Mouse (Mus musculus): Measurements from ENCODE around the gene Robo1. TPM values are rescaled to one million over a fixed set of nuclear protein-coding genes. Genes with fewer than 3 reads are reported as not detected.

Robo1 gene
- polyA plus RNA-seq, 1 experiment from 2014 or later, result 66.9 TPM

DNA sequence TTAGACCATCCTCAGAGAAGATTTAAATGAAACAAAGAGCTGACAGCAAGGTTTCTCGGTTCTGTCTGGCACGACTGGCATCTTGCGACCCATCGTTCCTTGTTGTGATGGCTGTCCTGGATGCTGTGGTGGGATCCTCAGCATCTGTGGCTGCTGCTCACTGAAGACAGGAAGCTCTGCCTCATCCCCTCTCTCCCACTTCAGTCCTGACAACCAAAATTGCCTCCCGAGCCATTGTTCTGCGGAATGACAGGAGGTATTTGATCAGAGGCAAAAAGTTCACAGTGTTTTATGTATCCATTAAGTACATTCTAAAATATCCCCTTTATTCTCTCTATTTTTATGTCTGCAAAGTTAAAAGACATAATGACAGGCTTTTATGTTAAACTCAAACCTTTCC, 643.9 kb downstream of the Robo1 start:
- H3K9me3 ChIP-seq, result no peaks in the 10 kb centered on the region
- no peak overlapping the region for H3K4me3 ChIP-seq
- H3K27me3 ChIP-seq (replicated peaks), result no peaks in the 10 kb centered on the region
- ATAC-seq (replicated peaks), result no peak
- H3K9ac ChIP-seq, result no peak overlapping the region
- no peak overlapping the region for H3K4me2 ChIP-seq
- H3K36me3 ChIP-seq (replicated peaks), result no peaks in the 10 kb centered on the region
- H3K27ac ChIP-seq, result no peak overlapping the region
- 48% methylated on average over 6 of the region's 6 CpGs for WGBS
- H3K4me1 ChIP-seq, result no peaks in the 10 kb centered on the region

DNA sequence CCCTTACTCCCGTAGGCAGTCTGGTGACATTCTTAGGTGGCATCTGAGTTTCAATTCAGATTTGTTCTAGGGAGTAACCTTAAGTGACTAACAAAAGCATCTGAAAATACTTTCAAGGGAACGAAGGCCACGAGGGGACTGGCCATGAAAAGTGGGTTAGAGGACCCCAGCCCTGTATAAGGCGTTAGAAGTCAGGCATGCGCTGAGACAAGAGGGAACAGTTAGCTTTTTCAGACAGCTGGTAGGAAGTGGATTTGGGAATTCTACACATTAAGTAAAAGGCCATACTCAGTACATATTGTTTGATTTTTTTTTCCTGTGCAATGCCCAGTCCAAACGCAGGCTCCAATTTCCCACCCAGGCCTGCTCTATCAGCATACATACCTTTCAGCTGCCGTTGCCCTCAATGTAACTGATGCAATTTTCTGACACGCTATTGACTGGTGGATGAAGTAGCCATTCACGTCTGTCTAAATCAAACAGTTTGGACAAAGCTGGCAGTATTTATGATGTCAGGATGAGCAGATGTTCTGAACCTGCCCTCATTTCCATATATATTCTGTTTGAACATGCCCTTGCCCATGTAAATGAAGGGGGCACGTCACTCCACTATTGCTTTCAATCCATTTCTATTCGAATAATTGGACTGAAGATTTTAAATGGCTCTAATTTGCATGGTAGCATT, 651.1 kb downstream of the Robo1 start:
- 29% methylated on average over 11 of the region's 11 CpGs for WGBS
- no peaks in the 10 kb centered on the region for H3K9me3 ChIP-seq
- H3K9ac ChIP-seq, result no peak overlapping the region
- no peaks in the 10 kb centered on the region for H3K27me3 ChIP-seq (replicated peaks)
- ATAC-seq (replicated peaks), result peak; percentile 80
- no peak overlapping the region for H3K4me3 ChIP-seq
- H3K4me2 ChIP-seq, result no peak overlapping the region
- H3K27ac ChIP-seq, result peak overlapping the region; percentile 44; the same call in 1 of the 2 replicates
- H3K4me1 ChIP-seq, result peaks cover 9% of the 10 kb centered on the region
- no peaks in the 10 kb centered on the region for H3K36me3 ChIP-seq (replicated peaks)

DNA sequence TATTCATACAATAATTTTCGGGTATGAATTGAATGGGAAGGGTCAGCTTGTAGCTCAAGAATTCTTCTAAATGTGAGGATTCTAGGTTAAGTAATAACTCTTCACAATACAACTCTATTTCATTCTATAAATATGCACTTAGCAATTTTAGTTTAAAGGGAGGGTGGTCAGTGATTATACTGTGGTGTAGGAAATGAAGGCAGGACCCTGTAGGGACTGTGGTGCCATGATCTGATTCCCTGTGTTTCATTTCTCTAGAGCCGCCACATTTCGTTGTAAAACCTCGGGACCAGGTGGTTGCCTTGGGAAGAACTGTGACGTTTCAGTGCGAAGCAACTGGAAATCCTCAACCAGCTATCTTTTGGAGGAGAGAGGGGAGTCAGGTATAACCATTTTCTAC, 651.7 kb downstream of the Robo1 start:
- Histone ChIP-seq H3K27me3 (replicated peaks) (no peaks in the 10 kb centered on the region), H3K9ac (no peak overlapping the region), H3K27ac (no peak overlapping the region), H3K9me3 (no peaks in the 10 kb centered on the region), H3K4me1 (peaks cover 9% of the 10 kb centered on the region), H3K36me3 (replicated peaks) (no peaks in the 10 kb centered on the region), H3K4me3 (no peak overlapping the region), H3K4me2 (no peak overlapping the region)
- ATAC-seq (replicated peaks), result 0 out of 2 replicates have a peak, but pooled peaks have one; percentile 20
- WGBS, result 64% methylated on average over 6 of the region's 6 CpGs

DNA sequence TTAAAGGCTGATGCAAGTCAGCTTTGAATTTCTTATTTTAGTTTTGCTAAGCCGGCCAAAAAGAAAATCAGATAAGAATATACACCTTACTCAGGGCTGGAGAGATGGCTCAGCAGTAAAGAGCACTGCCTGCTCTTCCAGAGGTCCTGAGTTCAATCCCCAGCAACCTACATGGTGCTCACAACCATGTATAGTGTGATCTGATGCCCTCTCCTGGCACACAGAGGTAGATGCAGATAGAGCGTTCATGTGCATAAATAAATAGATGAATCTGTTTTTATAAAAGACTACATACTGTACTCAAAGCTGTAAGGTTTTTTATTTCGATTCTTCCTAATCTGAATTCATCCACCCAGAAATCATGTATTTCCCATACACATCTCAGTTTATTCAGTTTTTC, 655.7 kb downstream of the Robo1 start:
- ATAC-seq (replicated peaks), result no peak
- 99% methylated on average over 3 of the region's 3 CpGs for WGBS
- Histone ChIP-seq H3K9me3 (no peaks in the 10 kb centered on the region), H3K4me2 (no peak overlapping the region), H3K27ac (no peak overlapping the region), H3K4me3 (no peak overlapping the region), H3K9ac (no peak overlapping the region), H3K4me1 (peaks cover 8% of the 10 kb centered on the region), H3K27me3 (replicated peaks) (no peaks in the 10 kb centered on the region), H3K36me3 (replicated peaks) (no peaks in the 10 kb centered on the region)

DNA sequence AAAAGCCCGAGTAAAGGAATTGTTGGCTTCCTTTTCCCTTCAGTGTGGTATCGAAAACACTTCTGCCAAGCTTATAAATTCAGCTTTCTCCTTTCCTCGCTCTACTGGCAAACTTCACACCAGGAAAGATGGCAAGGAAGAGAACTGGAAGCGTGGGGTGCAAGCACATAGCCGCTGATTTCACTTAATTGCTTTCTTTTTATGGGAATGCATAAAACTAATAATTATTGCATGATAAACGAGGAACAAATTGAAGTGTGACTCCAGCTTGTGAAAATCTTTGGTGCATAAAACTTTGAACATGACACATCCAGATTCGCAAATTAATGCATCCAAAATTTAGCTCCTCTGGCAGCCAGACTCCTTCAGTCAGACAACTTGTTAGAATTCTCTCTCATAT, 659.4 kb downstream of the Robo1 start:
- H3K27ac ChIP-seq, result no peak overlapping the region
- WGBS, result 81% methylated on average over 7 of the region's 7 CpGs
- peaks cover 3% of the 10 kb centered on the region; the same call in 1 of the 2 replicates for H3K4me1 ChIP-seq
- H3K4me2 ChIP-seq, result no peak overlapping the region
- no peak for ATAC-seq (replicated peaks)
- no peak overlapping the region for H3K4me3 ChIP-seq
- H3K9me3 ChIP-seq, result no peaks in the 10 kb centered on the region
- H3K36me3 ChIP-seq (replicated peaks), result no peaks in the 10 kb centered on the region
- H3K27me3 ChIP-seq (replicated peaks), result no peaks in the 10 kb centered on the region
- no peak overlapping the region for H3K9ac ChIP-seq

DNA sequence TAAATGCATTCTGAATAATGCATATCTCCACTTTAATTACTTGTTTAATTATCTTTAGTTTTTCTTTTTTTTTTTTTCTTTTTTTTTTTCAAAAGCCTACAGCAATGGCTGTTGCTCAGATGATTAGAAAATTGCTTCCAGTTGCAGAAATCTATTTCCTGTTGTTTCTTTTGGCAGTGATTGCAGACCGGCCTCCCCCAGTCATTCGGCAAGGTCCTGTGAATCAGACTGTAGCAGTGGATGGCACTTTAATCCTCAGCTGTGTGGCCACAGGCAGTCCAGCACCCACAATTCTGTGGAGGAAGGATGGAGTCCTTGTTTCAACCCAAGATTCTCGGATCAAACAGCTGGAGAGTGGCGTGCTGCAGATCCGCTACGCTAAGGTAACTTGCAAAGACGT, 661.9 kb downstream of the Robo1 start:
- H3K9ac ChIP-seq, result no peak overlapping the region
- H3K4me3 ChIP-seq, result no peak overlapping the region
- peaks cover 3% of the 10 kb centered on the region; the same call in 1 of the 2 replicates for H3K4me1 ChIP-seq
- no peaks in the 10 kb centered on the region for H3K27me3 ChIP-seq (replicated peaks)
- no peaks in the 10 kb centered on the region for H3K36me3 ChIP-seq (replicated peaks)
- ATAC-seq (replicated peaks), result no peak
- 0 out of 2 replicates have a peak overlapping the region, but pooled peaks have one; percentile 32 for H3K27ac ChIP-seq
- no peak overlapping the region for H3K4me2 ChIP-seq
- no peaks in the 10 kb centered on the region for H3K9me3 ChIP-seq
- 66% methylated on average over 7 of the region's 7 CpGs for WGBS

DNA sequence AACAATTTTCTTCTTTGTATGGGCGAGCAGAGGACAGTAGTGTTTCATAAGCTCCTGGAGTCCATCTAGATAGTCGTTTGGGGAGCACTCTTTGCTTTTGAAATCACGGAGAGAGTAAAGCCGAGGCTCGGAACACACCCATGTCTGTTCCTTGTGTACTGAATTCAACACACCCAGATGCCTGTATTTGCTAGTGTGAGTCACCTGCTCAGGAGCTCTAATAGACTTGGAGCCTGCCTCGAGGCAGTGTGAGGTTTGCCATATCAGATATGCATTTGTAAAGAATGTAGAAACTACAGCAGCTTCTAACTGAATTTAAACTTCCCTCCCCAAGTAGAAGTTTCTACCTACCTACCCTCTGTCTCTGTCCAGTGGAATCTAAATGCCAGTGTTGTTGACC, 665.6 kb downstream of the Robo1 start:
- H3K4me2 ChIP-seq, result no peak overlapping the region
- H3K4me1 ChIP-seq, result peaks cover 11% of the 10 kb centered on the region
- H3K4me3 ChIP-seq, result no peak overlapping the region
- H3K27ac ChIP-seq, result no peak overlapping the region
- no peak overlapping the region for H3K9ac ChIP-seq
- H3K27me3 ChIP-seq (replicated peaks), result no peaks in the 10 kb centered on the region
- no peaks in the 10 kb centered on the region for H3K9me3 ChIP-seq
- no peaks in the 10 kb centered on the region for H3K36me3 ChIP-seq (replicated peaks)
- 86% methylated on average over 6 of the region's 6 CpGs for WGBS
- ATAC-seq (replicated peaks), result no peak

DNA sequence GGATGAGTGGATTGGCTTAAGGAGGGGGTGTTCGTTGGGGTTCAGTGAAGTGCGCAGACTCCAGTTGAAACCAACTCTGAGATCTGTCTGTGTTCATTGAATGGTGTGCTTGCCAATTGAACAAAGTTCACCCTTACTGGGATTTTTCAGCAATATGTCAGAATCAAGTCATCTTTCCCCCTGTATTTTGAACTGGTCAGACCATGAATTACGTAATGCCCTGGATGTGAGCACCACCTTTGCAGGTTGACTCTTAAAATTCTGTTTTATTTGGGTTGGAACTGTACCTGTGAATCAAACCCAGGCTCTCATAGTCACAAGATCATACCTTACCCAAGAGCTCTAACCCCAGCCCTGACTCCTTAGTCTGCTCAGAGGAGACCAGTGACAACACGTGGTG, 666.6 kb downstream of the Robo1 start:
- Histone ChIP-seq H3K36me3 (replicated peaks) (no peaks in the 10 kb centered on the region), H3K9ac (no peak overlapping the region), H3K27me3 (replicated peaks) (no peaks in the 10 kb centered on the region), H3K27ac (no peak overlapping the region), H3K4me2 (no peak overlapping the region), H3K4me1 (peaks cover 15% of the 10 kb centered on the region), H3K9me3 (no peaks in the 10 kb centered on the region), H3K4me3 (no peak overlapping the region)
- 93% methylated on average over 4 of the region's 4 CpGs for WGBS
- ATAC-seq (replicated peaks), result no peak

DNA sequence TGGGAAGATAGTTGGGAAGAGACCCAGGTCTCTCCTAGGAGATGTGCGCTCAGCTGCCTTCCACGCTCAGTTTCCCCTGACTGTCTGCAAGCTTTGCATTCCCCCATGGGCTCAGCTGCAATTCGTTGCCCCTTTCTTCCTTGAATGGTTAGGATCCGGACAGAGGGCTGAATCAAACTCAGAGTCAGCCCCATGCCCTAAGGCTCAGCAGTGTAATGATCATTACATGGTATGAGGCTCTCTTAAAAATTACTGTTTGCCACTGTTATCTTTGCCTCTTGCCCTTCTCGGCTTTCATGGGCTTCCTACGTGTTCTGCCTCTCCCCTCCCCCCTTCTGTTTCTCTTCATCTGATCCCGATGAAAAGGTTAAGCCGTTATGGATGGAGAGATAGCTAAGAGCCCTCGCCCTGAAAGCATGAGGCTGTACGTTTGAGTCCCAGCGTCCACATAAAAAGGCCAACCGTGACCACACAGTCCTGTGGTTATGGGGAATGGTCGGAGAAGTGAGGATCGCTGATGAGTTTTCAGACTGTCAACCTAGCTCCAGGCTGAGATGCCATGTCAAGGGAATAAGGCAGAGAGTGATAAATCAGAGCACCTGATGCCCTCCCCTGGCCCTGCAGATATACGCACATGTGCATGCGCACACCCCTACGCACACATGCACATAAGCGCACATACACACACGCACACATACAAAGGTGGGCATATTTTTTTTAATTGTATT, 668.9 kb downstream of the Robo1 start:
- Histone ChIP-seq H3K9me3 (no peaks in the 10 kb centered on the region), H3K27ac (no peak overlapping the region), H3K36me3 (replicated peaks) (no peaks in the 10 kb centered on the region), H3K27me3 (replicated peaks) (no peaks in the 10 kb centered on the region), H3K4me1 (peaks cover 13% of the 10 kb centered on the region), H3K9ac (no peak overlapping the region), H3K4me2 (no peak overlapping the region), H3K4me3 (no peak overlapping the region)
- 38% methylated on average over 19 of the region's 19 CpGs for WGBS
- ATAC-seq (replicated peaks), result peak; percentile 20; the same call in 1 of the 2 replicates

DNA sequence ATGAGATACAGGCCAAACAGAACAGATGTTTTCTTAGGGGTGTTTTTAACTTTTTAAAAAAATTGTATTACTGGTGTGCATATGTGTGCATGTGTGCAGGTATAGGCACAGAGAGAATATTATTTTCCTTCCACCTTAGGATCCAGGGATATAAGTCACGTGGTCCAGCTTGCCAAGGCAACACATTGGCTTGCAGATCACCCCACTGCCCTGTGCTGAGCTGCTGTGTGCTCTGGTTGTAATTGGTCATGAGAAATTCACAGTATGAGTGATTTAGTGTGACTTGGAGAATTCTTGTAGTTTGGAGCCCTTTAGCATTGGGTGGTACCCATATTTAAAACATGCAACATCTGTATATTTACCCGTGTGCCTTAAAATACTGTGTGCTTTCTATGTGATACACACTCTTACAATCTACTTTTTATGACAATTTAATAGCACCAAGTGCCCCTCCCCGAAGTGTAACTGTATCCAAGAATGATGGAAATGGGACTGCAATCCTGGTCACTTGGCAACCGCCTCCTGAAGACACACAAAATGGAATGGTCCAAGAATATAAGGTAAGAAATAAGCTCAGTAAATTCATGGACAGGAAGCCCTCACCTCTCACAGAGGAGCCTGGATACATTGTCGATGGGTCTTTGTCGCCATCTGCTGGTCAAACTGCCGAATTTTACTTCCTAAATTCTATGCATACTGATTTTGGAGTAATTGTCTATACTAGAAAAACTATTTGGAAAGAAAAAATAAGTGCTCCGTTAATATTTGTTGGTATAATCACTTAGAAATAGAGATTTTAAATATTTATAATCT, 671.5 kb downstream of the Robo1 start:
- H3K9ac ChIP-seq, result no peak overlapping the region
- peak; percentile 70 for ATAC-seq (replicated peaks)
- H3K27ac ChIP-seq, result no peak overlapping the region
- no peaks in the 10 kb centered on the region for H3K9me3 ChIP-seq
- peaks cover 13% of the 10 kb centered on the region for H3K4me1 ChIP-seq
- no peak overlapping the region for H3K4me2 ChIP-seq
- WGBS, result 30% methylated on average over 8 of the region's 8 CpGs
- H3K4me3 ChIP-seq, result no peak overlapping the region
- no peaks in the 10 kb centered on the region for H3K27me3 ChIP-seq (replicated peaks)
- no peaks in the 10 kb centered on the region for H3K36me3 ChIP-seq (replicated peaks)

DNA sequence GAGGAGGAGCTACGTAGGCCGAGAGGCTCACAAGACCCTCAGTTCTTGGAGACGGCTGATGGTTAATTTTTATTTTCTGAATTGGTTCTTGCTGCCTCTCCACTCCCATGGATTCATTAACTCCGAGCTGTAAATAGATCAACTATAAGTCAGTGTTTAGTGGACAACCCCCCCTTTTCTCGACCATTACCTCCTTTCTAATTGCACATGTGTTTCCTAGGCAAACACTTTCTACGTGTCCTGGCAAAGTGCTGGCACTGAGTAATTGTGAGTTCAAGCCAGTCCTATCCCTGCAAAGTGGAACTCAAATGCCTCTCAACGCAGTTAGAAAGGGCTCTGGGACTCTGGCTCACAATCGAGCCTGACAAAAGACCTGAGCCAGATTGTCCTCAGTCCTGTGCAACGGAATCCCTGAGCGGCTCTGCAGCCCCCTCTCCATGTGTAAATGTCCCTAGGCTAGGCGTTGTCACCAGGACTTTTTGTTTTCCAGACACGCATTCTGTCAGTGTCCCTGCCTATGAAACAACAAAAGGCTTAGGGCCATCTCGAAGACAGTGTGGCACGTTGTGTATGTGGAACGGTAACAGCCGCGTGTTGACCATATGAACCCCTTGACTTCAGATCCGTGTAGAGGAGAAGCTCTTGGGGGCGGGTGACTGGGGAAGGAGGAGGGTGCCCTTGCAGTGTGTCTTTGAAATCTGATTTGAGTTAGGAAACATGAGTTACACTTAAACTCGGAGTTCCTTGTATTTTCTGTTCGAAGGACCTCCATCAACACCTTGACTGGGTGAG, 682.5 kb downstream of the Robo1 start:
- Histone ChIP-seq H3K4me3 (no peak overlapping the region), H3K9me3 (no peaks in the 10 kb centered on the region), H3K4me2 (no peak overlapping the region), H3K4me1 (no peaks in the 10 kb centered on the region), H3K9ac (no peak overlapping the region), H3K27ac (no peak overlapping the region), H3K27me3 (replicated peaks) (no peaks in the 10 kb centered on the region), H3K36me3 (replicated peaks) (no peaks in the 10 kb centered on the region)
- WGBS, result 87% methylated on average over 21 of the region's 21 CpGs
- ATAC-seq (replicated peaks), result no peak

DNA sequence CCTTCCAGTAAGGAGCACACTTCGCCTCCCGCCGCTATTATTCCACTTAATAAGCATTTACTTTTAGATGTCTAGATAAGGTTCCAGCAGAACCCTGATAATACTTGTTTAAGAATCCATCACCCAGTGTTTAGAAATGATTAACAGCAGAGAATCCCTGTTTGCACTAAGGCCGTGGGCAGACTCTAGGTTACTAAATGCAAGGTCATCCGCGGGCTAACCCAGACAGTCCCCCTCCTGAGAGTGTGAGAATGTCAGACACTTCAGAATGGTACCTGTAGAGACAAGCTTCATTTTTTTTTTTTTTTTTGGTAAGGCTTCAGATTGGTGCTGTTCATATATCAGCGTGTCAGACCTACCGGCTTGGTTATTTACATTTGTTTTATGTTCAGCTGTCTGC, 685.1 kb downstream of the Robo1 start:
- no peaks in the 10 kb centered on the region for H3K36me3 ChIP-seq (replicated peaks)
- H3K4me1 ChIP-seq, result peaks cover 8% of the 10 kb centered on the region
- 74% methylated on average over 8 of the region's 8 CpGs for WGBS
- H3K4me2 ChIP-seq, result no peak overlapping the region
- H3K4me3 ChIP-seq, result no peak overlapping the region
- H3K27ac ChIP-seq, result no peak overlapping the region
- H3K9me3 ChIP-seq, result no peaks in the 10 kb centered on the region
- H3K27me3 ChIP-seq (replicated peaks), result no peaks in the 10 kb centered on the region
- ATAC-seq (replicated peaks), result peak; percentile 32; the same call in 1 of the 2 replicates
- no peak overlapping the region for H3K9ac ChIP-seq

Measured in midbrain, embryonic 15.5 days (tissue).